Mouse (Mus musculus) erythroid progenitor cell, adult 5-6 weeks (primary cell): ENCODE measurements around the gene Zeb2. TPM values are rescaled to one million over a fixed set of nuclear protein-coding genes. Genes with fewer than 3 reads are reported as not detected.

Experiments
- ATAC-seq: replicated peaks from 2 replicates; pipeline ENCODE4 v1.8.0; 2016; ENCODE audit warnings: moderate number of reproducible peaks, mild to moderate bottlenecking, moderate TSS enrichment, inconsistent platforms; ENCODE audit not compliant: poor library complexity, low FRiP score, severe bottlenecking
- total RNA-seq, 2 experiments: library from RNA; stranded (forward) in 1 of 2; stranded (reverse) in 1 of 2; fragments of 150-400 nt in 1 of 2; fragments of 186-747, 209-891 nt in 1 of 2; gene quantifications; 2 replicates each; pipeline versions ENCODE4 v1.2.3 to v1.2.4; 2015 to 2017; ENCODE audit warnings: low replicate concordance in 2 of 2

Gene Zeb2
- total RNA-seq, 2 experiments from 2014 or later = 49.9 to 60.1 TPM

DNA sequence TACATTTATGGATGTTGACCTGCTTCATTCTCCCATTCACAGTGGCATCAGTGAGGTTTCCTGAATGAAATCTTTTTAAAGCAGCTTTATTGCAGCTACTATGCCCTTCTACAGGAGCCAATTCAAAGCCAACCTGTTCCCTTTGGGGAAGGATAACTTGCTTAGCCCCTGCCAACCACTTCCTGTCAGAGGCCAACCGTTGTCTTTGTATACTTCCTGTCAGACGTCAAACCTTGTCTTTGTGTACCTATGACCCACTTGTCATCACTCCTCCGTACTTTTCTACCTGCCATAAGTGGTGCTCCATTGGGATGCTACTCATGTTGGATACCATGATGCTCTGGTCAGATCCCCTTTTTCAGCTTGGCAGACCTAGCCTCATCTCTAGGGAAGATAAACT is 156.6 kb downstream of the Zeb2 start:
- ATAC-seq = no peak

DNA sequence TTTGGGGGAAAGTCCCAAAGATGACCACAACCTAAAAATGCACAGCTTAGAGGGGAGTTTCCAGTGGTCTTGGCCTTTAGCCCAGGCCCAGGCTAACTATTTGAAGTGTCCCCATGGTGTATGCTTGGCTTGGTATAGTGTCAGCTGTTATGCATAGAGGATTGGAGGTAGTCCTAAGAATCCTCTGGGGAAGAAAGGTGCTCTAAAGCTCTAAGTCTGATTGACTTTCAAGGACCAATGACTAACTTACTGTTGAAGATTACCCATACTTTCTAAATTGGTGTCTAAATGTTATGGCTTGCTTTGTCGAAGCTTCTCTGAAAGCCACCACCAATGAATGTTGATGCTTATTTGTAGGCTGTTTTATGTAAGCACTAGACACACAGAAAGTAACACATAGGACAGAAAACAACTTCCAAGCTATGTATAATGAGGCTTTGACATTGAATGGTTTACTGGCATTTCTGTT is 159.8 kb downstream of the Zeb2 start:
- ATAC-seq = no peak

DNA sequence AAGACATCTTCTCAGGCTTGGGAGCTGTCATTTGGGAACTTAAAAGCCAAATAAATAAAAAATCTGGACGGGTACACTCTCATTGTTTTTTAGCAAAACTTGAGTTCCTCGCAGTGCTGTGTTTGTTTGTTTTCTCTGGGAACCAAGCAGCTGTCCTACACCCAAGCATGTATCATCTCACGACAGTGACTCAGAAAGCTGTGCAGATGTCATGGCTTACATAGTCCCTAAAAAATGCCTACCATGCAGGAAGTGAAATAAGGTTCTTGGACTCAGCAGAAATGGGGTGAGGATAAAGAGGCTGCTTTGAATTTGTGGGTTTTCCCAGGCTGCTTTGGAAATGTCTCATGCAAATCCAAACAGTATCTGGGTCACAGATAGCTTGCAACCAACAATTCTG is 161.0 kb downstream of the Zeb2 start:
- no peak for ATAC-seq

DNA sequence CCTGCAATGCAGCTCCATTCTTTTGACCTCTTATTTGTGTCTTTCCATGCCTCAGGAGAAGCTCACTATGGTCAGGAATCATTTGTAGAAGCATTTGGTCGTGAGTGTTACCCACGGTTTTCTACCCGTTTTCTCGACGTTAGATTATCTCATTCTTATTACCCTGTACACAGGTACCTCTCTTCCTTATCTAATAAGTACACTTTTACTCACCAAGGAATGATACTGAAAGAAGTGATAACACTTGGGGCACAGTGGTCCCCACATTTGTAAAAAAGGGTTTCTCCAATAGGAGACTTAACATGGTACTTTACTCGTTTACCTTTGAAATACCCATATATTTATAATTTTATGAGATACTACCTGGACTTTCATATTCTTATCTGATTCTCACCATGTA is 161.7 kb downstream of the Zeb2 start:
- ATAC-seq = no peak

DNA sequence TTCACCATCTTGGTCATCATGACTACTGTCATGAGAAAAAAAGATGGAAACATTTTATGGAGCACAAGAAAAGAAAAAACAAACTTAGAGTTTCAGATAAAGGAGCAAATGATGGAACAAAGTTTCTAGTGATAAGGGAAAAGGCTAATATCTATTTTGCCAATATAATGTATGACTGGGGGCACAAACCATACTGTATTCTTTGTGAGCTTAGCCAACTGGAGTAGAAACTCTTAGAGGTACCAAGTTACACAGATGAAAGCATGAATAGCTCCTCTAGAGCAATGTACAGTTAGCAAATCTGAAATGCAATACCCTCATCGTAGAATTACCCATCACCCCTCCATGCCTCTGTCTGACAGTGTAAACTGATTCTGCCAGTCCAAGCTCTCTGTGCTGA is 163.0 kb downstream of the Zeb2 start:
- ATAC-seq = no peak

DNA sequence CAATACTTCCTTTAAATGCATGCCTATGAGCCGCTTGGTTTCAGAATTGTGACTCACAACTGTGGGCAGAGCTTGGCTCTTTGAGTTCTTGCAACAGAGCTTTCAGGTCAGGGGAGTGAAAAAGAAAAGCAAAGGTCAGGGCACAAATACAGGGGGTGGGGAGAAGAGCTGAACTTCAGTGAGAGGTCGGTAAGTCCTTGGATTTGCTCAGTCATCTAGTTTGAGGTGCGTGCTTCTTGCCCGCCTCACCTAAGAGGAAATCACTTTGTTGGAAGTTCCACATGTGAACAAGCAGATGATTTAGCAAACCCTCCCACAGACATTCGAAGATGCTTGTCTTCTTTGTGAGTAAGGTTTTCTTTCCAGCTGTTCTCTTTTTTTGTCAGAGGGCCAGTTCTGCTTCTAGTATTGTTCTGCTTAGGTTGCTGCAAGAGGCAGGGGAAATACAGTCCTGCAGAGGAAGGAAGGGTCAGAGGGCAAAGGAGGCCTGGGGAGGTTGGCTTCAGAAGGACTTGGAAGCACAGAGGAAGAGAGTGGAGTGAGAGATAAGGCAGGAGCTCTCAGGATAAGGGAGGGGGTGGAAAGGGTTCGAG is 164.3 kb downstream of the Zeb2 start:
- peak; percentile 72; the same call in 1 of the 2 replicates for ATAC-seq

DNA sequence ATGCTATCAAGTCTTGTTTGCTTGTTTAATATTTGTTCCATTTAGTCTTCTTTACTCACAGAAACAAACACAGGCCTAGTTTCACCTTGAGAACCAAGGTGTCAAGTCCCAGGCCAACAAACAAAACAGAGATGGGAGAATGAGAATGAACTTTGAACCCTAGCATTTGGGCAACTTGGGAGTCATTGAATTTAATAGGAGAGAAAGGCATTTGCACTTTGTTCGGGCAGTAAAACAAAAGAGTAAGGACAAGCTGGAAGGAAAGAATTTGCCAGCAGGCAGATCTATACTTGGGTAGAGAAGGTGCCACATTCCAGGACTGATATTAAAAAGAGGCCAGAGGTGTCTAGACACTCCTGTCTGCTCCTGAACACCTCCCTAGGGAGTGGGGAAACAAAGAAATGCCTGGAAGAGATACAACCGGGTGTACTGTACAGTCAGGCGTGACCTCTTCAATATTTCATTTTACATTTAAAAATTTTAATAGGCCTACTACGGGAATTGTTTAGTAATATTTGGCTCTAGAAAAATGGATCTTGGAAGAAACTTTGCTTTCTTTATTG is 165.5 kb downstream of the Zeb2 start:
- no peak for ATAC-seq

DNA sequence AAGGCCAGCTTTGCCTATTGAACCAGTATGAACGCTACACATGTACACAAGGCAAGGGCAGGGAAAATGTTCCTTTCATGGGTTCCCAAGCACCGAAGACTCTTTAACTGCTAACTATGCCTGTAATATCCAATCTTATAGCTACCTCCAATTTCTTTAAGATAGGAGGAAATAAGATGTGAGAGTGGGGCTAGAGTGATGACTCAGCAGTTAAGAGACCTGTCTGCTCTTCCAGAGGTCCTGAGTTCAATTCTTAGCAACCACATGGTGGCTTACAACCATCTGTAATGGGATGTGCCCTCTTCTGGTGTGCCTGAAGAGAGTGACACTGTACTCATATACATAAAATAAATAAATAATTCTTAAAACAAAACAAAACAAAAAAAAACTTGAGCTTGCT is 172.5 kb downstream of the Zeb2 start:
- ATAC-seq = no peak

Other genes starting within 250 kb of the Zeb2 start
- gene Gtdc1, start 189.7 kb downstream of the Zeb2 start, total RNA-seq (2015; ENCODE audit: low replicate concordance) = 35.6 and 50.8 TPM in 2 replicates
- 30.0 and 38.1 TPM in 2 replicates for gene Gtdc1, start 189.7 kb downstream of the Zeb2 start, total RNA-seq (2017; ENCODE audit: low replicate concordance)